Mouse (Mus musculus) spleen, adult 2 months (tissue): ENCODE results near the gene Peli2.

Source experiments
- CTCF ChIP-seq: fragments of 200-500 bp; IDR thresholded peaks from 2 replicates; pipeline ENCODE4 v1.5.1; 2011; ENCODE audit warnings: mild to moderate bottlenecking, inconsistent platforms; ENCODE audit not compliant: insufficient read depth, insufficient read length, insufficient replicate concordance; ENCODE audit errors: extremely low read depth
- POLR2A ChIP-seq: fragments of 200-500 bp; IDR thresholded peaks from 2 replicates; pipeline ENCODE4 v1.6.1; 2011; ENCODE audit warnings: low read depth, low read length, inconsistent platforms

DNA sequence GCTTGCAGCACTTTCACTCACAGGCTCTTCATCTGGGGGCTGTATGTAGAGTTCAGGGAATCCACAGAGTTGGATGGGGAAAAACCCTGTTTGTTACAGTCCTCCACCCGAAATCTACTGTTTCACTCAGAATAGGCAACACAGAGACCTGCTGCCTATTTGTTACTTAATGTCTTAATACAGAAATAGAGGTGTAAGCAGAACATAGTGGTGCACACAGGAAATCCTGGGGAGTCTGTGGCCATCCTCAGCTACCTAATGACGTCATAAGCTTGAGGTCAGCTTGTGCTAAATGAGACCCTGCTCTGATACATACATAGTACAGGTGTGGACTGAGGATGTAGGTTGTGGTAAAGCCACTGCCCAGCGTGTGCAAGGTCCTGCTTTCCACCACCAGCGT lies 4.2 kb downstream of the Peli2 start:
- TF ChIP-seq POLR2A (no peak), CTCF (no peak)
